Mouse (Mus musculus) large intestine, adult 2 months (tissue): ENCODE measurements around the gene Ubac1. TPM values are rescaled to one million over a fixed set of nuclear protein-coding genes. Genes with fewer than 3 reads are reported as not detected.

ENCODE experiments used
- DNase-seq: peaks from one replicate; pipeline ENCODE4 v3.0.0-alpha.2; 2012; ENCODE audit warnings: low read depth, low spot score
- WGBS: fragments of 180-500 bp; shearing (Covaris S2); methylation state at CpG from one replicate; pipeline ENCODE4 v1.1.7; 2018; 5-methylcytosine and 5-hydroxymethylcytosine counted together
- polyA plus RNA-seq: library from polyadenylated mRNA; depleted of rRNA; stranded (reverse); fragments of >200 nt; gene quantifications from 2 replicates; pipeline ENCODE4 v1.2.3, GENCODE M21; 2012

Gene Ubac1
- polyA plus RNA-seq, 1 experiment, result 43.6 TPM

DNA sequence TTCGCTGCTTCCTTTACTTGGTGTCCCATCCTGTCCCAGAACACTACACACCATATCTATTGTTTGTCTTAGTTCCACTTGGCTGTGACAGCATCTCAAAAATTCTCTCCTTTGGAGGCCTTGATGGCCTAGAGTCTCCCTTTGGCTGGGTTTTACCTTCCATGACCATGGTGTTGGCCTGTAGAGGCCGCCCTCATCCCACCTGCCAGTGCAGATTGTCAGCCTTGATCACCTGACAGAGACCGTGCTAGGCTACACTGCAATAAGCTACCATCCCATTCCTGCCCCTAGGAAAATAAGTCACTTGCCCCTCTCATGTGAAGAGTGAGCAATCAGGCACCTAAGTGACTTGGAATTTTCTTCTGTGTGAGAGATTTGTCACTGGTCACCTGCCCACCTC is 8.7 kb upstream of the Ubac1 start:
- 34% methylated on average over 3 of the region's 3 CpGs for WGBS
- no peak for DNase-seq

DNA sequence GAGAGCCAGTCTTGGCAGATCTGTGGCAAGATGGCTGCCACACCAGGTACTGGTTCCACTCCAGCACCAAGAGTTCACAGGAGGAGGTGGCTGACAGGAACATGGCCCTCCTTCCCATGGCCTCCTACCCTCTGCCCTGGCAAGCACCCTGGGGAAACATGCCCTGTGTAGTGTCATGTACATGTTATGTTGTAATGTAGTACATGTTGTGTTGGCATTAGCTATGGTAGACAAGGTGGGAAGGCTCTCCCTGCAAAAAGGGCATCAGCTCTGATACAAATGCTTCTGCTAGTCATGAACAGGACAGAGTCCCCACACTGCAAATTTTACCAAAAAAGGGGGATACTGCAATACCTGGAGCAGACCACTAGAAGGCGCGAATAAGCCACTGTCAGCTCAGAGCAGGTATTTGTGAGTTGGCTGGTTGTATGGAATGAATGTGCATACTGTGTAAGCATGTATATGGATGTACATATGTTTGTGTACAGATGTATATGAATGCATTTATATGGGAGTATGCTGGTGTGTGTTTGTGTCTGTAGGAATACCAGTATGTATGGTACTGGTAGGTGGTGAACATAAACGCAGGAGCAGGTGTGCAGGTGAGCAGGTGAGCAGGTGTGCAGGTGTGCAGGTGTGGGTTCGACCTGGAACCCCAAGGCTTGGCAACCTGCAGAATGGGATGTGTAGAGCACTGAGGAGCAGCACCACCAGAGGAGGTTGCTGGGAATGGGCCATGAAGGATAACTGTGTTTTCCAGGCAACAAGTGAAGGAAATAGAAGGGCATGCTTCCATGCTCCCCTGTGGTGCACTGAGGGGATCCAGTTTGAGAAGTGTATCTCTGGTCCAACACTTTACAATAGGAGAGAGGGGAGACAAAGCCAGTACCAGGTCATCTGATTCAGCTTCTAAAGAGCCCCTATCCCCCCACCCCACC is 2.9 kb upstream of the Ubac1 start:
- DNase-seq, result no peak
- 16% methylated on average over 4 of the region's 4 CpGs for WGBS

GRCm38 (mm10) chr2:26022626-26023025 is 1.1 kb upstream of the Ubac1 start:
- DNase-seq, result no peak
- WGBS, result 94% methylated on average over 1 of the region's 1 CpGs

DNA sequence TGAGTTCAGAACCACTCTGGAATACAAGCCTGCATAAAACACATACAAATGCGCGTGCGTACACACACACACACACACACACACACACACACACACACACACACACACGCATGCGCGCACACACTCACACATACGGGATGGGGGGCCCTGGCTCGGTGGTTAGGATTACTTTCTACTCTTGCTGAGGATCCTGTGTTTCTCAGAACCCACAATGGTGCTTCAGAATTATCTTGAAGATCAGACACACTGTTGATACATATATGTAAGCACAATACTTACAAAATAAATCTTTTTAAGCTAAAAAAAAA is 665 bp upstream of the Ubac1 start:
- WGBS, result 73% methylated on average over 8 of the region's 8 CpGs
- DNase-seq, result no peak

GRCm38 (mm10) chr2:26020714-26021560 is 610 bp downstream of the Ubac1 start:
- DNase-seq, result peak; percentile 25
- WGBS, result under 1% methylated on average over 38 of the region's 38 CpGs

DNA sequence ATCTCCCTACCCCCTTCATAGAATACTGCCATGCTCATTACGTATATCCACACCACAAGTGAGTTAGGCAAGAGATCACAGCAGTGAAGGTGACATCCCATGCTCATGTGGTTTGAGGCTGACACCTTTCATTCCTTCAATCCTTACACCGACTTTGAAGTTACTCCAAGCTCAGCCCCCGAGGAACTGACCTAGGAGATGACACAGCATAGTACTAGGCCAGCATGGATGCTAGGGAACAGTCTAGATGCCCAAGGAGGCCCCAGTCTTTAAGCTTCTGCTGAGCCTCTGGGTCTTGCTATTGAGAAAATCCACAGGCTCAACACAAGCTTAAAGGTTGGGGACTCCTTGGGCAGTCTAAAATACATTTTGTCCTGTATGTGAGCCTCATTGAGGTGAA is 1.6 kb downstream of the Ubac1 start:
- WGBS, result 81% methylated on average over 3 of the region's 3 CpGs
- no peak for DNase-seq

- WGBS, result 52% methylated on average over 4 of the region's 4 CpGs
- DNase-seq, result no peak
Measured at GRCm38 (mm10) chr2:26017326-26017725, 4.2 kb downstream of the Ubac1 start.

GRCm38 (mm10) chr2:26013674-26014073 is 7.9 kb downstream of the Ubac1 start:
- 94% methylated on average over 3 of the region's 3 CpGs for WGBS
- no peak for DNase-seq

GRCm38 (mm10) chr2:26011420-26011819 is 10.1 kb downstream of the Ubac1 start:
- whole genome bisulfite sequencing, result 77% methylated on average over 1 of the region's 1 CpGs
- DNase-seq, result no peak

GRCm38 (mm10) chr2:26002001-26002400 is 19.5 kb downstream of the Ubac1 start:
- DNase-seq, result no peak
- WGBS, result 88% methylated on average over 2 of the region's 2 CpGs

GRCm38 (mm10) chr2:26001136-26001535 is 20.4 kb downstream of the Ubac1 start:
- WGBS, result 95% methylated on average over 5 of the region's 5 CpGs
- DNase-seq, result no peak

DNA sequence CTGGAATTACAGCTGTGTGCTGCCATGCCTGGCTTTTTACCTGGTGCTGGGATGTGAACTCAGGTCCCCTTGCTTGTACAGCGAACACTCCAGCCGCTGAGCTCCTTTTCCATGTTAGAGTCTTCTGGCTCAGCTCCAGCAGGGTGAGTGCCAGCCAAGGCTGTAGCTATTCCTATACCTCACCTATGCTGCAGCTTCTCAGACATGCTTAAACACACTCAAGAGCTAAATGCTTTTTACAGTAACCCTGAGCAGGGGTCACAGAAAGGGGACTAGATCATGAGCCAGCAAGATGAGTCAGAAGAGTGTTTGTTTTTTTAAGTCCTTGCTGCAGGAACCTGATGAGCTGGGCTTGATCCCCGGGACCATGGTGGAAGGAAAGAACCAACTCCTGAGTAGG is 23.8 kb downstream of the Ubac1 start:
- DNase-seq, result no peak
- 69% methylated on average over 3 of the region's 3 CpGs for WGBS

DNA sequence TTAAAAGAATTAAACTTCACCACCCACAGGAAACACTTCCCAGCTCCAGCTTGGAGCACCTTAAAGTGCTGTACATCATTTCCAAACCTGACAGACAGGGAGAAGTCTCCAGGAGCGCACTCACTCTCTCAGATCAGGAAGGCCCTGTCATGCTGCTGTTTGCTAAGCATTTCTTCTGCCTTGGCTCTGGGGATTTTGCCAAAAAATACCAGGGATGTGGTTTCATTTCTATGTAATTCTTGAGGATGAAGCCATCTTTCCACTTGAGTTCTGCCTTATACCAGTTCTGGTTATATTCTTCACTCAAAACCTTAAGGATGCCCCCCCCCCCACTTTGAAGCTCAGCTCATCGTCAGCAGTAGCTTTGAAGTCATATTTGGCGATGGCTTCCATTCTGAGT is 26.8 kb downstream of the Ubac1 start:
- 77% methylated on average over 3 of the region's 3 CpGs for WGBS
- DNase-seq, result no peak

DNA sequence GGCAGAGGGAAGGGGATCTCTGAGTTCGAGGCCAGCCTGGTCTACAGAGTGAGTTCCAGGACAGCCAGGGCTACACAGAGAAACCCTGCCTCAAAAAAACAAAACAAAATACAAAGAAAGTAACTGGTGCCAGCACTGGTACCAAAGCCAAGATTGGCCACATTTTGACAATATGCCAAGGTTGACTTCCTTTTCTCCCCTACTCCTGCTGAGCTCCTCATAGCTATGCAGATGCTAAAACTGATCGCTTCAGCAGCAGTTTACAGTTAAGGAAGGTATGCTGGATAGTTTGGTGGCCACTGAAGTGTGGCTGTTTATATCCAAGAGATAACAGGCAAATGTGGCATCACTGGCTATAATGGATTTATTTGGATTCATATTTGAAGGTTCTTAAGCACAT is 29.3 kb downstream of the Ubac1 start:
- no peak for DNase-seq
- 60% methylated on average over 2 of the region's 2 CpGs for WGBS

DNA sequence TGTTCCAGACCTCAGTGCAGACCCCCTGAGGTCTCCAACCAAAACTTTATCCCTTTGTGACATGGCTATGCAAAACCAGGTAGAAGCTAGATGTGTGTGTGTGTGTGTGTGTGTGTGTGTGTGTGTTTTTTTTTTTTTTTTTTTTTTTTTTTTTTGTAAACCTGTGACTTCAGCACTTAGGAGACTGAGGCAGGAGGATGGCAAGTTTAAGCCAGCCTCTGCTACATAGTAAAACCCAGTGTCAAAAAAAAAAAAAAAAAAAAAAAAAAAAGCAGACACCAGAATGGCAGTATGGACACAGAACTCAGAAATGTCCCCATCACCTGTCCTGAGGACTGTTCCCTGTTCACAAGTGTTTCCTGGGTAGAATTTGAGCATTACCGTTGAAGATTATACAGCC is 31.9 kb downstream of the Ubac1 start:
- WGBS, result 81% methylated on average over 1 of the region's 1 CpGs
- no peak for DNase-seq

GRCm38 (mm10) chr2:25987817-25988216 is 33.7 kb downstream of the Ubac1 start:
- no peak for DNase-seq
- 61% methylated on average over 6 of the region's 6 CpGs for WGBS

- no peak for DNase-seq
- WGBS, result 79% methylated on average over 5 of the region's 5 CpGs
Measured at GRCm38 (mm10) chr2:25986601-25987000, 34.9 kb downstream of the Ubac1 start.

DNA sequence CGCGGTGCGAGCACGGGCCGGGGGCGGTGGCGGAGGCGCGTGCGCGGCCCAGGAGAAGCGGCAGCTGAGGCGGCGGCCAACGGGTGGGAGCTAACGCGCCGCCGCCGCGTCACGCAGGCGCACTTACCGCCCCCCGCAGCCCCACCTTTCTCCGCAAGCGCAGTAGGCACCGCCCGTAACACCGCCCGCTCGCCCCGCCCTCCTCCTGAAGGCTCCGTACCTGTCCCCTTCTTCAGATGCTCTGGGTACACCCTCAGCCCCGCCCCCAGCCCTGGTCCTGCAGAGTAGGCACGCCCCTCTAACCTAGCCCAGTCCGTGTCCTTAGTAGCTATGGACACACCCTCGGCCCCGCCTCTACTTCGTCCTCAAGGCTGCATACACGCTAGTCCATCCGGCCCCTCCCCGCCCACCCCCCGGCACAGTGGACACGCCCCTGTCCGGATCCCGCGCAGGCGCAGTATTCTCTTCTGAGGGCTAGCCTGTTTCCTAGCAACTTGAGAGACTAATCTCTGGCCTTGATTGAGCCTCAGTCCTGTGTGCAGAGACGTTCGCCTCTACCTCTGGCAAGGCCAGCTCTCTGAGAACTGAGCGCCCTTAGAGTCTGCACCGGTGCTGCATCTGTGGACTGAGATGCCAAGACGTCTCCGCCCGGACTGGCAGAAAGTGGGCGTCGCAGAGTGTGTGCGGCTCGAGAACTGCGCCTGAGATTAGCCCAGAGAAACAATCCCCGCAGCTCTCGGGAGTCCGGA is 38.2 kb downstream of the Ubac1 start, which contains the start of gene Camsap1:
Gene Camsap1 (minus strand): TSS at position 124 of the 749 bp plus-strand sequence.
- peak; percentile 98 for DNase-seq
- WGBS, result under 1% methylated on average over 63 of the region's 64 CpGs

- no peak for DNase-seq
- WGBS, result 1% methylated on average over 76 of the region's 76 CpGs
Measured at GRCm38 (mm10) chr2:25982426-25983091, 39.0 kb downstream of the Ubac1 start.

DNA sequence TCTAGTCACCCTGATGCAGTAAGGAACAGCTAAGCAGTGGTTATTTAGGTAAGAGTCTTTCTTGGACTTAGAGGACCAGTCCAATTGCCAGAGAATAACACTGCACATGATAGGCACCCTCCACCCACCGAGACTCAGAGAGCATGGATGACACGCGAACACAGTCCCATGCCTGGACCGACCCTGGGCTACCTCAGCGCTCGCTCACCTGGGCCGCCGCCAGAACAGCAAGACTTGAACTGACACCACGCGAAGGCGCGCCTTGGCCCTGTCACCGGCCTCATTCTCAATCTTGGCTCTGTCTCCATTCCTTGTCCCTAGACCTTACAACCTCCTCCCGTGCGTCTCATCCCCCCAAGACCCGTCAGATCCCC is 39.5 kb downstream of the Ubac1 start:
- 3% methylated on average over 16 of the region's 16 CpGs for WGBS
- DNase-seq, result no peak
